Mouse (Mus musculus) midbrain, postnatal 0 days (tissue): ENCODE results near the gene Incenp. TPM values are rescaled to one million over a fixed set of nuclear protein-coding genes. Genes with fewer than 3 reads are reported as not detected.

ENCODE experiments used
- ATAC-seq: fragments of 200-750 bp; cut with Nextera tagmentation; 2 replicates; pipeline ENCODE4 v1.8.0; 2017; ENCODE audit warnings: moderate number of reproducible peaks, mild to moderate bottlenecking, moderate TSS enrichment, moderate library complexity; ENCODE audit not compliant: low FRiP score
- DNase-seq: peaks from one replicate; pipeline ENCODE4 v3.0.0-alpha.2; 2015; ENCODE audit warnings: low spot score
- H3K27ac ChIP-seq: fragments of 300-500 bp; sonication (generic); 2 replicates; pipeline ENCODE4 v1.5.1; 2014; ENCODE audit warnings: low read depth, mild to moderate bottlenecking, low read length, mixed read lengths
- H3K27me3 ChIP-seq: fragments of 300-500 bp; sonication (generic); 2 replicates; pipeline ENCODE4 v1.6.1; 2014; ENCODE audit warnings: low read length, control low read depth, mixed read lengths; ENCODE audit not compliant: insufficient read depth
- H3K36me3 ChIP-seq: fragments of 300-500 bp; sonication (generic); 2 replicates; pipeline ENCODE4 v1.6.1; 2014; ENCODE audit warnings: low read length, control low read depth, mixed read lengths; ENCODE audit not compliant: insufficient read depth
- H3K4me1 ChIP-seq: fragments of 300-500 bp; sonication (generic); 2 replicates; pipeline ENCODE4 v1.6.1; 2014; ENCODE audit warnings: mild to moderate bottlenecking, control low read depth, antibody characterized with exemption, low read length, mixed read lengths; ENCODE audit not compliant: insufficient read depth
- H3K4me2 ChIP-seq: fragments of 300-500 bp; sonication (generic); 2 replicates; pipeline ENCODE4 v1.6.1; 2014; ENCODE audit warnings: low read depth, mild to moderate bottlenecking, low read length, mixed read lengths; ENCODE audit not compliant: poor library complexity, severe bottlenecking
- H3K4me3 ChIP-seq: fragments of 300-500 bp; sonication (generic); 2 replicates; pipeline ENCODE4 v1.5.1; 2014; ENCODE audit warnings: low read depth, mild to moderate bottlenecking, low read length, moderate library complexity
- H3K9ac ChIP-seq: fragments of 300-500 bp; sonication (generic); replicated peaks from 2 replicates; pipeline ENCODE4 v1.6.1; 2014; ENCODE audit warnings: mild to moderate bottlenecking, low read length, moderate library complexity, mixed read lengths; ENCODE audit not compliant: poor library complexity, severe bottlenecking
- H3K9me3 ChIP-seq: fragments of 300-500 bp; sonication (generic); 2 replicates; pipeline ENCODE4 v1.6.1; 2016; ENCODE audit warnings: low read length, control low read depth
- CTCF ChIP-seq: IDR thresholded peaks from 2 replicates; pipeline ENCODE4 v1.5.1; 2016; ENCODE audit warnings: antibody characterized with exemption, mild to moderate bottlenecking
- WGBS: fragments of 180-500 bp; shearing (Covaris S2); extraction: QIAGEN DNeasy Blood & Tissue Kit; methylation state at CpG from one replicate; pipeline ENCODE4 v1.1.7; 2014; 5-methylcytosine and 5-hydroxymethylcytosine counted together
- polyA plus RNA-seq: library from polyadenylated mRNA; unstranded; fragments of >200 nt; fragmentation: Nextera tagmentation; extraction: Ambion mirVana; gene quantifications from 2 replicates; pipeline ENCODE4 v1.2.1, GENCODE M21; 2015
- total RNA-seq: library from RNA; depleted of rRNA; stranded (reverse); fragments of >200 nt; gene quantifications from 2 replicates; pipeline ENCODE4 v1.2.3, GENCODE M21; 2014; rRNA removed

Gene Incenp
- 11.0 and 20.0 TPM in 2 replicates for total RNA-seq
- 13.3 and 13.8 TPM in 2 replicates for polyA plus RNA-seq

DNA sequence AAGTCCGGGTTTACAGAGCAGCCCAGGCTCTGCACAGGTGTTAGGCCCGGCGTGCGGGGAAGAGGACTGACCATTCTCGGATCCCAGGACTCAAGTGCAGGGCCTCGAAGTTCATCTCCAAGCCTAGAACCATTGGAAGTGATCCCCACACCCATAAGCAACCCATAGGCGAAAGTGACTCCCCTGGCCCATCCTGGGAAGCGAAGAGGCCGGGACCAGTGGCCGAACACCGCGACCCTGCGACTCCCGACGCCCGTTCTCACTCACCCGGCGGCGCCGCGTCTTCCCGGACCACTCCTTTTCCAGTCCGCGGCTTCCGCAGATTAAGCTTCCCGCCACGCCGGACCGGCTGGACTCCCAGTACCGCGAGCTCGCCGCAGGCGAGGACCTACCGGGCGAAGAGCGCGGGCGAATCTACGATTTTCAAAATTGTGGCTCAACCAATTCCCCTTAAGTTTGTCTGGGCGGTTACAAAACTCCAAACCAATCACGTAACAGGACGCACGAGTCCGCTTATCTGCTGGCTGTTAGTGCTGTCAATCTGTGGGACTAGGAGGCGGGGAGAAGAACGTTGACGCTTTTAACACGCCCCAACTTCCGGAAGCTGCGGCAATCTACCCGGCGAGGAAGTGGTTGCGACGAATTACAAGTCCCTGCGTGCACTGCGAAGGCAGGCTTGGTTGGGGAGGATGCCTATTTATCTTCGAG is at the start of gene Incenp:
Gene Incenp (minus strand): TSS at position 480 of the 708 bp plus-strand sequence.
- peak; percentile 99 for ATAC-seq
- Histone ChIP-seq H3K27me3 (no peaks in the 10 kb centered on the region), H3K4me1 (peaks cover 6% of the 10 kb centered on the region; the same call in 1 of the 2 replicates), H3K36me3 (peaks cover 8% of the 10 kb centered on the region), H3K9me3 (no peaks in the 10 kb centered on the region), H3K4me2 (peak within 1 kb of the TSS; percentile 95), H3K27ac (peak within 1 kb of the TSS; percentile 82), H3K9ac (peak within 1 kb of the TSS; percentile 55), H3K4me3 (peak within 1 kb of the TSS; percentile 80)
- no peak for TF ChIP-seq CTCF
- 1% methylated on average over 57 of the region's 58 CpGs for WGBS
- DNase-seq = peak; percentile 98

DNA sequence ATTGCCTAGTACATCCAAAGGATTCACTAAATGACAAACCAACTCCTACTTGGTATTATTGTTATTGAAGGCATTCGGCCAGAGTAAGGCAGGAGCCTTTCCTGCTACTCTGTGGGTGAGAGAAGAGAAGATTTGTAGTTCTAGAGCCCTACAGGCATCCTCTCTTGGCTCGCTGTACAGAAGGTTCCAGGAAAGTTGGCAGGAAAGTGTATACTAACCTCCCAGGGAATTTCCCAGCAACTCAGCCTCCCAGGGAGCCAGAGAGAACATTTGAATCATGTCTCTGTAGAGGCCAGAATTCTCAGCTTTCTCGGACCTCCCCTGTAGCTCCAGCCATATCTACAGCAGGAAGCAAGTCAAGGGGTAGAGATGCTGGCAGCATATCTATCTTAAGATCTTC is 47.6 kb upstream of the Incenp start:
- Histone ChIP-seq H3K4me1 (no peaks in the 10 kb centered on the region), H3K9me3 (no peaks in the 10 kb centered on the region), H3K27me3 (no peaks in the 10 kb centered on the region), H3K9ac (no peak overlapping the region), H3K36me3 (no peaks in the 10 kb centered on the region), H3K27ac (no peak overlapping the region), H3K4me2 (no peak overlapping the region), H3K4me3 (no peak overlapping the region)
- WGBS = 82% methylated on average over 3 of the region's 3 CpGs
- ATAC-seq (no peak), DNase-seq (peak; percentile 16)
- no peak for TF ChIP-seq CTCF

DNA sequence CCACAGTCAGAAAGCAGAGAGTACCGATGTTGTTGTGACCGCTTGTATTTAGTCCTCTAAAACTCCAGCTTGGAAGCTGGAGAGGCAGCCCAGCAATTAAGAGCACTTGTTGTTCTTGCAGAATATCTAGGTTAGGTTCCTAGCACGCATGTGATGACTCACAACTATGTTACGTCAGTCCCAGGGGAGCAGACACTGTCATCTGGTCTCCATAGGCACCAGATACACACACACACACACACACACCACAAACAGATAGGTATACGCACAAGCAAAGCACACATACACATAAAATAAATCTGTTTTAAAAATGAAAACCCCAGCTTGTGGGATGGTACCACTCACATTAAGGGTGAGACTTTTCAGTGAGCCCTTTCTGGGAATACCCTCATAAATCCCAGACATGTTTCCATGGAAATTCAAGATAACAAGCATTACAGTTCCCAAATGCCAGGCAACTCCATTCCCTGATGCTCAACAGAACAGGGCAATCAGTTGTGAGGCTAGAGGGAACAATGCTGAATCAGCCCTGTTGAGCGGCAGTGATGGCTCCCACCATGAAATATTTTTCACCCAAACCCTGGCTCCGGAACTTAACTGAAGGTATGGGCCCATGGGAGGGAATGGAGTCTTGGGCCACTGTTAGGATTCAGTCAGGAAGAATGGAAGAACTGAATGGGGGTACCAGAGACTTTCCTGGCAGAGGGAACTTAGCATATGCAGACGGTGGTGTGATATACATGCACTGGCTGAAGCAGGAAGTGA is 46.6 kb upstream of the Incenp start:
- no peak for TF ChIP-seq CTCF
- H3K27ac ChIP-seq = no peak overlapping the region
- no peak overlapping the region for H3K4me2 ChIP-seq
- no peak for ATAC-seq
- no peaks in the 10 kb centered on the region for H3K9me3 ChIP-seq
- DNase-seq = no peak
- H3K27me3 ChIP-seq = no peaks in the 10 kb centered on the region
- H3K9ac ChIP-seq = no peak overlapping the region
- 89% methylated on average over 8 of the region's 8 CpGs for WGBS
- no peak overlapping the region for H3K4me3 ChIP-seq
- no peaks in the 10 kb centered on the region for H3K36me3 ChIP-seq
- H3K4me1 ChIP-seq = no peaks in the 10 kb centered on the region

DNA sequence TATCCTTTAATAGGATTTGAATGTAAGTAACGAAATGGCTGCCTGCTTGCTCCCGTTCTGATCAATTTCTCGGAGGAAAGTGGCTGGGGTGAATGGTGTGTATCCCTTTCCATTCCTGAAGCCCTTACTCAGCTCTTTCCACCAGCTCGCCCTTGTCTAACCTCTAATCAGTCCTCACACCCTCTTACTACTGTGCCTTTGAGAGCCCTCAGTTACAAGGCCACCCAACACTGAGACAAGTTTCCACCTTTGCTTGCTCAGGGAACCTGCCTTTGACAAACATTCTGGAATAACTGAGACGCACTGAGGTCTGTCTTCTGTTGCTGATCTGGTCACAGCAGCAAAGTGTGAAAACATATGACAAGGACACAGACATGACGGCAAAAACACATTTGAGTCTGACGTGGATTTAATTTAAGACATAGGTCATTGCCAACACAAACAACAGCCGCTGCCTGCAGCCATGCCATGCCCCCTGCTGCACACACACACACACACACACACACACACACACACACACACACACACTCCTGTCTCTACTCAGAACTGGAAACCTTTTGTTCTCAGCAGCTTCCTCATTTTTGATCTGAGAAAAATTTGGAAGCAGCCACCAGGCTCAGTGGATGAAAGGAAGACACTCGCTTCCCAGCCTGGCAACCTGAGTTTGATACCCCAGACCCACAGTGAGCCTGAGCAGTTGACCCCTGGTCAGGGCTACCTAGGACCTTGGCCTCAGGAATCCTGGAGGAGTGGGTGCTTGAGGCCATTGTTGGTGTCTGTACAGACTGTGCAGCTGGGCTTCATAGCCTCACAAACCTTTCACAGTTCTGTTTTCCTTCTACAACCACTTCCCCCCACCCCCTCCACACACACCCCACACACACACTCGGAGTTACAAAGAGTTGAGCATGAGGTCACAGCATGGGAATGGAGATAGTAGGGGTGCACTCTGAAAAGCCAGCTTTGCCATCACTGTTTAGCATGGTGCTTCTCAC is 43.5 kb upstream of the Incenp start:
- no peak for TF ChIP-seq CTCF
- no peak overlapping the region for H3K4me3 ChIP-seq
- no peaks in the 10 kb centered on the region for H3K27me3 ChIP-seq
- H3K4me2 ChIP-seq = no peak overlapping the region
- no peak overlapping the region for H3K9ac ChIP-seq
- no peaks in the 10 kb centered on the region for H3K36me3 ChIP-seq
- no peaks in the 10 kb centered on the region for H3K4me1 ChIP-seq
- H3K9me3 ChIP-seq = no peaks in the 10 kb centered on the region
- DNase-seq (no peak), ATAC-seq (no peak)
- WGBS = 73% methylated on average over 10 of the region's 10 CpGs
- H3K27ac ChIP-seq = no peak overlapping the region

DNA sequence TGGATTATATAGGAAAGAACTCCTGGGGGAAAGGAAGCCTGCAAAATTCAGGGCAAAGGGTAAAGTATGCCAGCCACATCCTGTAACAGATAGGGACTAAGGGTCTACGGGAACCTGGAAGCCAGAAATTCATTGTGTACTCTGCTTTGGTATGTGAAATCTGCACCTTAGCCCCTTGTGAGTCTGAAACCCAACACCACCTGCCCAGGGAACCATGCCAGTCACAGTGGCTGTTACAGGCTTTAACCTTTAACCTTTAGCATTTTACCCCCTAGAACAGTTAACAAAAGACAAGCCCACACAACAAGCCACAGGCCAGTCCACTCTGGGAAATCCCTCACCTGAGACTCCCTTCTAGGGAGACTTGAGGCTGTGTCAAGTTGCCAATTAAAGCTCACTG is 42.5 kb upstream of the Incenp start:
- H3K27me3 ChIP-seq = no peaks in the 10 kb centered on the region
- WGBS = 65% methylated on average over 1 of the region's 1 CpGs
- no peak overlapping the region for H3K4me2 ChIP-seq
- no peak for TF ChIP-seq CTCF
- no peak overlapping the region for H3K4me3 ChIP-seq
- H3K27ac ChIP-seq = no peak overlapping the region
- no peaks in the 10 kb centered on the region for H3K4me1 ChIP-seq
- no peak overlapping the region for H3K9ac ChIP-seq
- DNase-seq (no peak), ATAC-seq (no peak)
- no peaks in the 10 kb centered on the region for H3K36me3 ChIP-seq
- H3K9me3 ChIP-seq = no peaks in the 10 kb centered on the region
